Mouse (Mus musculus) neural tube, postnatal 0 days (tissue): ENCODE data around the gene Tgm7. TPM values are rescaled to one million over a fixed set of nuclear protein-coding genes. Genes with fewer than 3 reads are reported as not detected.

Experiments used
- polyA plus RNA-seq: library from polyadenylated mRNA; unstranded; fragments of >200 nt; fragmentation: Nextera tagmentation; extraction: Ambion mirVana; gene quantifications from 2 replicates; pipeline ENCODE4 v1.2.1, GENCODE M21; 2015

The Tgm7 gene
- not detected in 2 replicates for polyA plus RNA-seq

DNA sequence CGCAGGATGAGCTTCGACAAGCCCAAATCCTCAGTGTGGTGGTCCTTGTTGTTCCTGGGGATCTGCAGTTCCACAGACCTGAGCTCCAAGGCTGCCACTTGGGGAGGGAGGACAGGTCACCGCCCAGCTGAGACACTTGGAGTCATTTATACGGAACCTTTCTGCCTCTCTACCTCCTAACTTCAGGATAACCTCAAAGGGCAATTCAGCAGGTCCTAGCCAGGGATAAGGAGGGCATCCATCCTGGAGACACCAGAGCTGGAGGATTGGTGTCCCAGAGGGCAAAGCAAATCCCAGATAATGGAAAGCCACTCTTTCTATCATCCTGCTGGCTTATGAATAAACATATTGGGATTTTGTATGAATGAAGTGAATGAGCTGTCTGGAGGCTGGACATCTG, at the start of gene Tgm7:
Gene Tgm7 (minus strand): TSS at position 101 of the 400 bp plus-strand sequence.

DNA sequence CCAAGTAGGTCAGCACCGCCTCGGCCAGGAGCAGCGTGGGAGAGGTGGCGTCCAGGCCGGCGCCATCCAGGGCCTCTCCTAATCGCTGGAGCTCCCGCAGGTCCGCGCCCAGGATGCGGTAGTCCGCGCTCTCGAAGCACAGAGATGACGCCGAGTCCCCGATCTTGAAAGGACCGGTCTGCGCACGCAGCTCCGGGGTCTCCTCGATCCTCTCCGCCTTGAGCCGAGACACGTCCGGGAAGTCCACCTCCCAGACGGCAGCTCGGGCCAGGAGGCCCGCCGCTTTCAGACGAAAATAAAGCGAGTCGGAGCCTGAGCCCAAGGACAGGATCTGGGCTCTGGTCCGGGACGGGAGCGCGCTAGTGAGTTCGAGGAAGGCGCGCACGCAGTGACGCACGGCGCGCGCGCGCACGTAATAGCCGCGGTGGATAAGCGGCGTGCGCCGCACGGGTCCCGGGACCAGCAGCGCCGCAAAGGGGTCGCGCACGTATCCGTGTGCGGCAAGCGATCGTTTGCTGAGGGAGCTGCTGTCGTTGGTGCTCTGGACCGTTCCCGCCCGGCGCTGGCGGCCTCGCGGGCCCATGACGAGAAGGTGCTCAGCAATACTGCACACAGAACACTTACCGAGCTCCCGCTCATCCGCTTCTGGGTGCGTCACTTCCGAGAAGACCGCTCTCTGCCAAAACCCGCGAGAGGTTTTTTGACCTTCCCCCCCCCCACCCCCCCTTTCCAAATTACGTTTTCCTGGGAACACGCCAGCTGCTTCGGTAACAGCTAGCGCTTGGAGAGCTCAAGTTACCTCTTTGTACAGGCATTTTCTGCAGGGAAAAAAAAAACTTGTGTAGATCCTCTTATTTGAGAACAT, 30.7 kb upstream of the Tgm7 start, which contains the start of the genes Adal and Lcmt2:
Gene Adal (plus strand): TSS at position 411 of the 865 bp plus-strand sequence.
Gene Lcmt2 (minus strand): TSS at position 636 of the 865 bp plus-strand sequence.

DNA sequence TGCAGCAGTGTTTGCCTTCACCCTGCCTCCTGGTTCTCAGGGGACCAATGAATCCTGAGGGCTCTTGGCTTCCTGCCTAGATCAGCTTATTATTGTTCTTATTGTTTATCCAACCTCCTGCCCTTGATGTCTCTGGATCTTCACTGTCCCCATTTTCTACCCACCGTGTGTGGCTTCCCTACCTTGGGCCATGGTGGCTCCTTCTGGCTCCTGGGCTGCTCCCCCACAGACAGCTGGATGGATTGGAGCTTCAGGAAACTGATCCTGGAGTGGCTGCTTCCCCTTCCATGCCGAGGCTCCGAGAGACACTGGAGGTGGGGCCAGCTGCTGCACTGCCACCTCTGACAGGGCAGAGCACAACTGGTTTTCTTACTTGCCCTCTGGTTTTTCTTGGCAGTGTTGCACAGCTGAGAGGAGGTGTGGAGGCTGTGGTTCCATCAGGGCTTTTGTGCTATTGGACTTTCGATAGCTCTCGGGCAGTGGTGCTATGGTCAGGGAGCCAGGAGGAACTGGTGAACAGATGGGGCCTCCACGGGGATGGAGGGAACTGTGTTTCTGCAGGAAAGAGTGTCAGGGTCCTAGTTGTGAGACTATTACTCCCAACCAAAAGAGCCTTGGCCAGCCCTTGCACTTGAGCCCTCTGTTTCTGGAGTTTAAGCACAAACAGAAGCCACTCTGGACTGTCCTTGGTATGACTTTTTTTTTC, 24.0 kb downstream of the Tgm7 start, which contains the start of gene Tgm5:
Gene Tgm5 (minus strand): TSS at position 362 of the 706 bp plus-strand sequence.

Other genes with a start within 250 kb of the Tgm7 start
- 23.7 and 27.0 TPM in 2 replicates for gene Ubr1, start 139.1 kb downstream of the Tgm7 start, polyA plus RNA-seq
- 18.9 and 19.0 TPM in 2 replicates for gene Tmem62, start 132.8 kb downstream of the Tgm7 start, polyA plus RNA-seq
- gene Ccndbp1, start 101.4 kb downstream of the Tgm7 start, polyA plus RNA-seq, result 72.7 and 77.9 TPM in 2 replicates
- 0.12 and 0.18 TPM in 2 replicates for gene Epb42, start 72.7 kb downstream of the Tgm7 start, polyA plus RNA-seq
- 0.05 TPM in 1 of 2 replicates, not detected in the other for gene Tgm5, start 24.0 kb downstream of the Tgm7 start, polyA plus RNA-seq
- gene Adal, start 30.6 kb upstream of the Tgm7 start, polyA plus RNA-seq, result 14.2 and 15.2 TPM in 2 replicates
- gene Lcmt2, start 30.9 kb upstream of the Tgm7 start, polyA plus RNA-seq, result 13.3 and 15.1 TPM in 2 replicates
- gene Tubgcp4, start 60.9 kb upstream of the Tgm7 start, polyA plus RNA-seq, result 27.3 and 27.7 TPM in 2 replicates
- 4.6 and 5.6 TPM in 2 replicates for gene Zscan29, start 61.3 kb upstream of the Tgm7 start, polyA plus RNA-seq
- 68.6 and 73.4 TPM in 2 replicates for gene Trp53bp1, start 161.6 kb upstream of the Tgm7 start, polyA plus RNA-seq
- 99.4 and 99.9 TPM in 2 replicates for gene Map1a, start 179.8 kb upstream of the Tgm7 start, polyA plus RNA-seq
- gene Ppip5k1, start 245.6 kb upstream of the Tgm7 start, polyA plus RNA-seq, result 22.7 and 23.2 TPM in 2 replicates
- gene Ckmt1, start 247.9 kb upstream of the Tgm7 start, polyA plus RNA-seq, result 229 and 236 TPM in 2 replicates